ENCODE assay signal across 8 mouse cellular contexts in genomic region chr12:85032710-85033109, GRCm38 (mm10). TPM values are rescaled to one million over a fixed set of nuclear protein-coding genes. Genes with fewer than 3 reads are reported as not detected.
A peak's percentile ranks its signal among the peaks of the same experiment; 100 is the strongest.
DNase-seq lines count a peak whose midpoint lies in the region; ATAC-seq and TF ChIP-seq lines count a peak whose summit lies in the region.

No protein-coding gene starts in this region.

- no peaks in the 10 kb centered on the region for H3K9me3 ChIP-seq in lung, postnatal 0 days (ENCODE audit: low read length)

- ATAC-seq in lung, postnatal 0 days: no peak

- H3K4me1 ChIP-seq in cerebellum, adult 2 months (ENCODE audit: control insufficient read depth, insufficient read depth, low read length): no peaks in the 10 kb centered on the region
- no peaks in the 10 kb centered on the region for H3K4me1 ChIP-seq in lung, postnatal 0 days (ENCODE audit: insufficient read depth, low read depth, low read length)

- peaks cover 12% of the 10 kb centered on the region; the same call in 1 of the 2 replicates for H3K36me3 ChIP-seq in lung, postnatal 0 days (ENCODE audit: insufficient read depth, low read length)

- TF ChIP-seq POLR2A in cerebellum, adult 2 months (IDR thresholded peaks at IDR 0.05; ENCODE audit: borderline replicate concordance, insufficient read depth, low read length): no peak
- TF ChIP-seq POLR2A in brain, embryonic 14.5 days (IDR thresholded peaks at IDR 0.05; ENCODE audit: borderline replicate concordance, extremely low read depth, insufficient read depth, insufficient read length, poor library complexity, severe bottlenecking): no peak

- peak; percentile 17; the same call in 1 of the 2 replicates for TF ChIP-seq CTCF in cerebellum, adult 2 months (IDR thresholded peaks at IDR 0.05; ENCODE audit: borderline replicate concordance, insufficient read depth, low read depth, low read length)
- TF ChIP-seq CTCF in brain, embryonic 14.5 days (IDR thresholded peaks at IDR 0.05; ENCODE audit: borderline replicate concordance, extremely low read depth, insufficient read depth, insufficient read length): peak; percentile 31; the same call in 1 of the 2 replicates
- peak; percentile 68 for TF ChIP-seq CTCF in lung, postnatal 0 days (IDR thresholded peaks at IDR 0.05)

- intact Hi-C loops in left cerebral cortex, postnatal 10 days (cut with DNase I): no loop called here

- no peak overlapping the region for H3K4me3 ChIP-seq in cerebellum, adult 2 months (replicated peaks; ENCODE audit: insufficient read depth, low read depth, low read length)
- no peak overlapping the region for H3K4me3 ChIP-seq in lung, postnatal 0 days (ENCODE audit: low read depth, low read length)

- 93% methylated on average over 2 of the region's 2 CpGs for WGBS in cerebellum, adult 2 months
- WGBS in lung, postnatal 0 days: 97% methylated on average over 2 of the region's 2 CpGs

- H3K27me3 ChIP-seq in cerebellum, adult 2 months (ENCODE audit: control insufficient read depth, insufficient read depth, low read length): no peaks in the 10 kb centered on the region
- no peaks in the 10 kb centered on the region for H3K27me3 ChIP-seq in lung, postnatal 0 days (replicated peaks; ENCODE audit: insufficient read depth, low read length)

- no peak overlapping the region for H3K27ac ChIP-seq in cerebellum, adult 2 months (ENCODE audit: insufficient read depth, low read length)
- H3K27ac ChIP-seq in lung, postnatal 0 days (ENCODE audit: low read length): no peak overlapping the region

- no peak for TF ChIP-seq EP300 in lung, postnatal 0 days (IDR thresholded peaks at IDR 0.05)

- no peak overlapping the region for H3K9ac ChIP-seq in lung, postnatal 0 days (replicated peaks; ENCODE audit: low read depth)

- no peak overlapping the region for H3K4me2 ChIP-seq in lung, postnatal 0 days (replicated peaks; ENCODE audit: low read depth, low read length)

- no peak for DNase-seq in cerebellum, adult 2 months
- DNase-seq in cerebellum, adult 11 months: no peak
- DNase-seq in left cerebral cortex, postnatal 10 days (ENCODE audit: extremely low spot score in 1 of 2, low spot score in 2 of 2): peak; percentile 13 to 23
- DNase-seq in left cerebral cortex, adult 18-20 months (ENCODE audit: low spot score in 2 of 2): no peak
- DNase-seq in brain, embryonic 14.5 days (ENCODE audit: low read depth): no peak
- peak; percentile 35 for DNase-seq in lung, postnatal 0 days (ENCODE audit: low spot score)
- DNase-seq in urinary bladder, postnatal 36 days (ENCODE audit: low spot score in 2 of 2): no peak
- no peak for DNase-seq in urinary bladder, adult 2 months (ENCODE audit: low spot score)

RNA-seq across cellular contexts. Expression of gene Ylpm1, which starts 36.6 kb away (rescaled TPM):
- 62.4 and 64.0 TPM in 2 replicates for polyA plus RNA-seq in cerebellum, adult 2 months (2012; rRNA removed)
- total RNA-seq in left cerebral cortex, postnatal 10 days (2021): 100 to 1,000 TPM; 115 to 124 TPM
- 100 to 1,000 TPM; 111 to 112 TPM for total RNA-seq in left cerebral cortex, adult 18-20 months (2021)
- 39.8 and 66.7 TPM in 2 replicates for polyA plus RNA-seq in brain, embryonic 14.5 days (2012; rRNA removed)
- 12.3 and 15.8 TPM in 2 replicates for polyA plus RNA-seq in lung, postnatal 0 days (2015; fragmentation: Nextera tagmentation; extraction: Ambion mirVana)
- polyA plus RNA-seq in urinary bladder, adult 2 months (2012; rRNA removed): 26.9 and 31.9 TPM in 2 replicates

Comparison
In these comparisons a context has a peak if more than half of its experiments do, and no peak if none do; other contexts are left out.
1. DNase-seq: peak in left cerebral cortex, postnatal 10 days (2 of 2) and lung, postnatal 0 days (single experiment); none in cerebellum, adult 2 months (0 of 2), cerebellum, adult 11 months (single experiment), left cerebral cortex, adult 18-20 months (0 of 2), brain, embryonic 14.5 days (single experiment), urinary bladder, postnatal 36 days (0 of 2) and urinary bladder, adult 2 months (single experiment).
2. CTCF ChIP-seq: peak in every context shown above with its lines; median percentile 68 in lung, postnatal 0 days; 31 in brain, embryonic 14.5 days; 17 in cerebellum, adult 2 months.